Mouse (Mus musculus) heart, embryonic 11.5 days (tissue): ENCODE measurements around the gene Snx21. TPM values are rescaled to one million over a fixed set of nuclear protein-coding genes. Genes with fewer than 3 reads are reported as not detected.

Experiments used
- ATAC-seq: fragments of 200-750 bp; cut with Nextera tagmentation; replicated peaks from 2 replicates; pipeline ENCODE4 v1.8.0; 2017; ENCODE audit warnings: moderate library complexity; ENCODE audit not compliant: insufficient number of reproducible peaks, low FRiP score, low TSS enrichment
- H3K27ac ChIP-seq: fragments of 300-500 bp; sonication (generic); 2 replicates; pipeline ENCODE4 v1.5.1; 2014; ENCODE audit warnings: mild to moderate bottlenecking, low read depth, low read length
- H3K27me3 ChIP-seq: fragments of 300-500 bp; sonication (generic); 2 replicates; pipeline ENCODE4 v1.6.1; 2014; ENCODE audit warnings: mild to moderate bottlenecking, low read length, mixed read lengths; ENCODE audit not compliant: control insufficient read depth, insufficient read depth
- H3K36me3 ChIP-seq: fragments of 300-500 bp; sonication (generic); 2 replicates; pipeline ENCODE4 v1.6.1; 2014; ENCODE audit warnings: mild to moderate bottlenecking, low read length, moderate library complexity, mixed read lengths; ENCODE audit not compliant: control insufficient read depth, insufficient read depth
- H3K4me1 ChIP-seq: fragments of 300-500 bp; sonication (generic); 2 replicates; pipeline ENCODE4 v1.6.1; 2014; ENCODE audit warnings: low read length; ENCODE audit not compliant: control insufficient read depth, insufficient read depth
- H3K4me2 ChIP-seq: fragments of 300-500 bp; sonication (generic); 2 replicates; pipeline ENCODE4 v1.6.1; 2014; ENCODE audit warnings: mild to moderate bottlenecking, moderate library complexity
- H3K4me3 ChIP-seq: fragments of 300-500 bp; sonication (generic); 2 replicates; pipeline ENCODE4 v1.5.1; 2014; ENCODE audit warnings: low read depth, low read length
- H3K9ac ChIP-seq: fragments of 300-500 bp; sonication (generic); 2 replicates; pipeline ENCODE4 v1.6.1; 2014; ENCODE audit warnings: mild to moderate bottlenecking, low read depth, low read length, moderate library complexity
- H3K9me3 ChIP-seq: fragments of 300-500 bp; sonication (generic); replicated peaks from 2 replicates; pipeline ENCODE4 v1.6.1; 2016; ENCODE audit warnings: low read length; ENCODE audit not compliant: control insufficient read depth
- WGBS: fragments of 180-500 bp; shearing (Covaris S2); extraction: QIAGEN DNeasy Blood & Tissue Kit; methylation state at CpG from one replicate; pipeline ENCODE4 v1.1.7; 2014; ENCODE audit not compliant: insufficient replicate concordance; 5-methylcytosine and 5-hydroxymethylcytosine counted together
- polyA plus RNA-seq: library from polyadenylated mRNA; unstranded; fragments of >200 nt; fragmentation: Nextera tagmentation; extraction: Ambion mirVana; gene quantifications from 2 replicates; pipeline ENCODE4 v1.2.1, GENCODE M21; 2014

Gene Snx21
- polyA plus RNA-seq, 1 experiment from 2014 or later: 27.2 TPM

DNA sequence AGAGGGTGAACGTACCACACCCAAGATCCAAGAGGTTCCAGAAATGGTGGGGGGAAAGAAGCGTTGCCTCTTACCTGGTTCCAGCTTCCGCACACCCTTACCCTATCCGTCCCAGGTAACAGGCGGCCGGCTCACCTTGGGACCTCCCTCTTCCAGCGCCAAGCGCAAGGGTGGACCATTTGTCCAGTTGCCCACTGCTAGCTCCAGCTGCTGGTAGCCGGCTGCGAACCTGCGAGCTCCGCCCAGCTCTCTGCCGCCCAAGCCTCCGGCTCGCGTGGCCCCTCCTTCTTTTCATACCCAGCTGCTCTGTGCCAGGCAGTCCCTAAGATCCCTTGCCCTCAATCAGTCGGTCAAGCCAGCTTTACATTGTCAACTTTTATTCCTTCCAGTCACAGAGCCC, 8.8 kb upstream of the Snx21 start:
- H3K27ac ChIP-seq: no peak overlapping the region
- no peak for ATAC-seq
- 56% methylated on average over 17 of the region's 17 CpGs for WGBS
- H3K4me2 ChIP-seq: no peak overlapping the region
- H3K4me3 ChIP-seq: no peak overlapping the region
- H3K9me3 ChIP-seq: no peaks in the 10 kb centered on the region
- H3K27me3 ChIP-seq: peaks cover 7% of the 10 kb centered on the region
- H3K36me3 ChIP-seq: peaks cover 7% of the 10 kb centered on the region
- no peak overlapping the region for H3K9ac ChIP-seq
- H3K4me1 ChIP-seq: peaks cover 3% of the 10 kb centered on the region

- Histone ChIP-seq H3K9ac (no peak overlapping the region), H3K27ac (no peak overlapping the region), H3K36me3 (peaks cover 2% of the 10 kb centered on the region; the same call in 1 of the 2 replicates), H3K4me2 (no peak overlapping the region), H3K4me1 (no peaks in the 10 kb centered on the region), H3K4me3 (no peak overlapping the region), H3K27me3 (peaks cover 7% of the 10 kb centered on the region), H3K9me3 (no peaks in the 10 kb centered on the region)
- 77% methylated on average over 30 of the region's 30 CpGs for WGBS
- ATAC-seq: no peak
Measured at GRCm38 (mm10) chr2:164777246-164778014, 8.2 kb upstream of the Snx21 start.

DNA sequence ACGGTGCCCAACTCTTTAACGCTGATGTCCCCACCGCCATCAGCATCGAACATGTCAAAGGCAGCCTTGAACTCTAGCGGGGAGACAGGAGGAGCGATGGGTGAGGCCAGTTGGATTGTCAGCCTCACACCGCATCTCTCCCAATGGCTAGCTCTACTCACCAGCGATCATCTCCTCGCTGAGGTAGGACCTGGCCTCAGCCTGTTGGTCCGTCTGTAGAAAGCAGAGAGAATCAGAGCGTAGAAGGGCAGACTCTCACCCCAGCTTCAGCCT, 7.7 kb upstream of the Snx21 start:
- WGBS: 90% methylated on average over 11 of the region's 11 CpGs
- Histone ChIP-seq H3K27me3 (peaks cover 7% of the 10 kb centered on the region), H3K9ac (no peak overlapping the region), H3K27ac (no peak overlapping the region), H3K36me3 (peaks cover under 1% of the 10 kb centered on the region; the same call in 1 of the 2 replicates), H3K4me3 (no peak overlapping the region), H3K4me1 (no peaks in the 10 kb centered on the region), H3K4me2 (no peak overlapping the region), H3K9me3 (no peaks in the 10 kb centered on the region)
- ATAC-seq: no peak

DNA sequence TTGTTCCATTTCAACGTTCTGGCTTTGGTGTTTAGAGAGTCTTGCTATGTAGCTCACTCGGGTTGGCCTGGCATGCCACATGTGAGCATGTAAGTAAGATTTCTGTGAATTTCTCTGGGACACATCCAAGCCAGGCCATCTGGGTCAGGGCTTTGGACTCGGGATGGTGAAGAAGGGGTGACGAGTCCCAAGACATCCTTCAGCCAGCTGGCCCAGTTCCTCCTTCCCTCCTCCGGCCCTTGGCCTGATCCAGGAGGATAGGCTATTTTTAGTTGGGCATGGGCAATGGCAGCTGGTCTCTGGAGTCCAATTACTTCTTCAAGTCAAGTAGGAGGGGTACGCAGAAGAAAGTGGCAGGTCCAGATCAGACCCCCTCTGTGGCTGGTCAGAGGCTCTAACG, 6.8 kb upstream of the Snx21 start:
- peaks cover 7% of the 10 kb centered on the region for H3K27me3 ChIP-seq
- H3K9ac ChIP-seq: no peak overlapping the region
- H3K36me3 ChIP-seq: no peaks in the 10 kb centered on the region
- ATAC-seq: no peak
- no peak overlapping the region for H3K4me2 ChIP-seq
- 67% methylated on average over 7 of the region's 7 CpGs for WGBS
- no peaks in the 10 kb centered on the region for H3K9me3 ChIP-seq
- no peaks in the 10 kb centered on the region for H3K4me1 ChIP-seq
- H3K4me3 ChIP-seq: no peak overlapping the region
- no peak overlapping the region for H3K27ac ChIP-seq

DNA sequence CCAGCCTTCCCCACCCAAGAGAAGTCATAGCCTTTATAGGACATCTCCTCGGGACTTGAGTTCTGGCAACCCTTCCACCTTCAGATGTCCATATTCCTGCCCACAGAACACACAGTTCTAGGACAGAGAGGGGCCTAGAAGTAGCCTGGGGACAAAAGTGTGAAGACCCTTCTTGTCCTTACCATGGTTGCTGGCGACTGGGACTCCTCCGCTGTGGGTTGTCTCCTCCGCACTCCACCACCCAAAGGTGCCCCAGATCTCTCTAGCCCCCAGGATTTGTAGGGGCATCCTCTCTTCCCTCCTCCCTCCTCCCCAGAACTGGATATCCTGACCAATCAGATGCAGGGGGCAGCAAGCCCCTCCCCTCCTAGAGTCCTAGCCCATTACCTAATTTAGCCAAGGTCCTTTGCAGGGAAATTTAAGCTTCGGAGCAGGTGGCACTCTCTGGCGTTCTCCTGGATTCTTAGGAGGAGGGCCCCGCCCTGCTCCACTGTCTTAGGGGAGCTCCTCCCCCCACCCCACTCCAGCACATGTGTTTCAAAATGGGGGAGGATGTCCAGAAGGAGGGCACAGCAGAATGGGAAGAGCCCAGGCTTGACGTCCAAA, 6.0 kb upstream of the Snx21 start, which contains the start of gene Tnnc2:
Gene Tnnc2, minus strand, starts transcription at position 487 of the 606 bp plus-strand sequence.
- H3K36me3 ChIP-seq: no peaks in the 10 kb centered on the region
- peaks cover under 1% of the 10 kb centered on the region; the same call in 1 of the 2 replicates for H3K4me1 ChIP-seq
- no peak within 1 kb of the TSS for H3K27ac ChIP-seq
- WGBS: 75% methylated on average over 8 of the region's 8 CpGs
- H3K27me3 ChIP-seq: peaks cover 7% of the 10 kb centered on the region
- H3K9ac ChIP-seq: no peak within 1 kb of the TSS
- H3K4me3 ChIP-seq: no peak within 1 kb of the TSS
- no peaks in the 10 kb centered on the region for H3K9me3 ChIP-seq
- no peak within 1 kb of the TSS for H3K4me2 ChIP-seq
- no peak for ATAC-seq

- H3K9ac ChIP-seq: no peak overlapping the region
- H3K27me3 ChIP-seq: peaks cover 6% of the 10 kb centered on the region; the same call in 1 of the 2 replicates
- no peak for ATAC-seq
- H3K27ac ChIP-seq: no peak overlapping the region
- no peaks in the 10 kb centered on the region for H3K36me3 ChIP-seq
- no peak overlapping the region for H3K4me2 ChIP-seq
- H3K4me3 ChIP-seq: no peak overlapping the region
- no peaks in the 10 kb centered on the region for H3K9me3 ChIP-seq
- 66% methylated on average over 4 of the region's 4 CpGs for WGBS
- H3K4me1 ChIP-seq: peaks cover 8% of the 10 kb centered on the region
Measured at GRCm38 (mm10) chr2:164781876-164782275, 3.7 kb upstream of the Snx21 start.

- WGBS: 70% methylated on average over 7 of the region's 7 CpGs
- H3K9me3 ChIP-seq: no peaks in the 10 kb centered on the region
Measured at GRCm38 (mm10) chr2:164783926-164784581, 1.6 kb upstream of the Snx21 start.

DNA sequence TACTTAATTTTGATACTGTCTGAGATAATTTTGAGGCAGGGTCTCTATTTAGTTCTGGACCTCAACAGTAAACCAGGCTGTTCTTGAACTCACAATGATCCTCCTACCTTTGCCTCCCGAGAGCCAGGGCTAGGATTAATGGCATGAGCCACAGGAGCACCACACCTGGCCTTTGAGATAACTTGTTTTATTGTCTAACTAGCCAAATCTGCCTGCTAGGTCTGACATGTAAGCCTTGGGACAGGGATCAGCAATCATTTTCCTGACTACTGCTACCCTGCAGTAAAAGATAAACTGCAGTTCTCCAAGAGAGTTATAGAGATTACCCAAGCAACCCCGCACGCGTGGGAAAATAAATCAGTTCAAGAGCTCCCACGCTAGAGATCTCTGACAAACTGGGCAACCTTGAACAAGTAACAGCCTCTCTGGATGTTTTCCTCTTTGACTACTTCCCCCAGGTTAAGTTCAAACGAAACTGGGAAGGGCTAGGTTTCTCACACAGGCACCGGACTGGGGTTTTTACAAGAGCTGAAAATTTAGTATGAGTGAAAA, 678 bp upstream of the Snx21 start:
- peak overlapping the region; percentile 86 for H3K27ac ChIP-seq
- ATAC-seq: no peak

More at GRCm38 (mm10) chr2:164783926-164784581, 1.6 kb upstream of the Snx21 start:
- Histone ChIP-seq H3K9ac (no peak overlapping the region), H3K4me1 (peaks cover 18% of the 10 kb centered on the region), H3K4me3 (no peak overlapping the region), H3K27ac (no peak overlapping the region), H3K27me3 (no peaks in the 10 kb centered on the region), H3K36me3 (no peaks in the 10 kb centered on the region), H3K4me2 (no peak overlapping the region)
- ATAC-seq: no peak

More for the DNA sequence above, 678 bp upstream of the Snx21 start:
- Histone ChIP-seq H3K36me3 (no peaks in the 10 kb centered on the region), H3K4me3 (peak overlapping the region; percentile 59), H3K27me3 (no peaks in the 10 kb centered on the region), H3K9me3 (no peaks in the 10 kb centered on the region), H3K4me2 (peak overlapping the region; percentile 71), H3K4me1 (peaks cover 18% of the 10 kb centered on the region), H3K9ac (peak overlapping the region; percentile 79)
- 13% methylated on average over 7 of the region's 7 CpGs for WGBS
